Mouse (Mus musculus): ENCODE results near the gene Fkbp6. TPM values are rescaled to one million over a fixed set of nuclear protein-coding genes. Genes with fewer than 3 reads are reported as not detected.

Gene Fkbp6
- total RNA-seq, 2 experiments from 2014 or later, result not detected

DNA sequence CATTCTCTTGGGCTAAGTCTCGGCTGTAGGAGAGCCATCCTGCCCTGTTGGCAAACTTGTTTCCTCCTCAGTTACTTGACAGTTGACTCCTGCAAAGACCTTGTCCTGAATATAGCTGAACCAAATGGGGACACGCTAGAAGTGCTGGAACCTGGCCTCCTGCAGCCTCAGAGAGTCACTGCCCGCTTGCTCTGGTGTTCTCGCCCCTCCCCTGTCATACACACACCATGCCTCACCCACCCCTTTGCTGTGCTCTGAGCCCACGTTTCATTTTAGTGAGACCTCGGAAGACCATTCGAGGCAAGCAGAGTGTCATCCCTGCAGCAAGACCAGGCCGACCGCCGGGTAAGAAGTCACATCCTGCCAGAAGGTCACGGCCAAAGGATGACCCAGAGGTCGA lies 107.7 kb downstream of the Fkbp6 start:
- DNase-seq (ENCODE audit: low spot score in 2 of 2), result no peak

Small RNA genes within 50 kb of the gene (microRNA-seq; reads per million reads assigned to microRNA genes)
- gene Mir7033, result 2.3 to 3.4 reads per million in 2 experiments

Other genes starting within 250 kb of the Fkbp6 start
- 10 to 100 TPM; 24.5 to 26.2 TPM for gene Tbl2, start 200.4 kb downstream of the Fkbp6 start, total RNA-seq (2021)
- 10 to 100 TPM; 34.1 to 38.3 TPM for gene Bcl7b, start 181.8 kb downstream of the Fkbp6 start, total RNA-seq (2021)
- gene Baz1b, start 162.8 kb downstream of the Fkbp6 start, total RNA-seq (2021), result 10 to 100 TPM; 54.6 to 55.2 TPM
- gene Fzd9, start 98.8 kb downstream of the Fkbp6 start, total RNA-seq (2021), result 10 to 100 TPM; 11.0 to 12.3 TPM
- gene Trim50, start 3.3 kb upstream of the Fkbp6 start, total RNA-seq (2021), result not detected
- 10 to 100 TPM; 18.8 to 23.9 TPM for gene Nsun5, start 19.9 kb upstream of the Fkbp6 start, total RNA-seq (2021)
- 10 to 100 TPM; 46.1 to 48.1 TPM for gene Pom121, start 44.5 kb upstream of the Fkbp6 start, total RNA-seq (2021)
- 10 to 100 TPM; 56.1 to 62.6 TPM for gene Hip1, start 195.1 kb upstream of the Fkbp6 start, total RNA-seq (2021)
- not detected for gene Ccl26, start 213.5 kb upstream of the Fkbp6 start, total RNA-seq (2021)
- gene Ccl24, start 223.0 kb upstream of the Fkbp6 start, total RNA-seq (2021), result under 1 TPM in 1 of 2 experiments, not detected in 1; 0.44 TPM